Mouse (Mus musculus): ENCODE data around the gene Phlpp2.
A peak's percentile ranks its signal among the peaks of the same experiment; 100 is the strongest.
"Not testable (repeated sequence)": the region's sequence is repeated elsewhere in the genome, so short reads cannot be mapped to it uniquely, and the experiment has no call there.

Gene Phlpp2

GRCm38 (mm10) chr8:109868003-109868679 lies at the start of gene Phlpp2:
Gene Phlpp2, plus strand, starts transcription at chr8:109868542.
- peak; percentile 88 to 91 for DNase-seq

DNA sequence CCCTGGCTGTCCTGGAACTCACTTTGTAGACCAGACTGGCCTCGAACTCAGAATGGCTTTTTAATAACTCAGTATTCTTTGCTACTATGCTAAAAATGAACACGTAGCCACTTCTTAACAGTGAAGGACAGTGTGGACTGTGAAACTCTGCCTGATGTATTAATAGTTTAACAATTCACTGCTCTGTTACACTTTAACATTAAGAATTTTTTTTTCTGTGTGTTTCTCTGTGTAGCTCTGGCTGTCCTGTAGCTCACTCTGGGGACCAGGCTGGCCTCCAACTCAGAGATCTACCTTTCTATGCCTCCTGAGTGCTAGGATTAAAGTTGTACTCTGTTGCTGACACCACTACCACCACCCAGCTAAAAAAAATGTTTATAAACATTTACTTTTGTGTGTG lies 44.8 kb upstream of the Phlpp2 start:
- no peak for DNase-seq

- no peak for DNase-seq
These were observed 28.5 kb upstream of the Phlpp2 start for GRCm38 (mm10) chr8:109839822-109840221.

GRCm38 (mm10) chr8:109842468-109842867 lies 25.9 kb upstream of the Phlpp2 start:
- no peak for DNase-seq

DNA sequence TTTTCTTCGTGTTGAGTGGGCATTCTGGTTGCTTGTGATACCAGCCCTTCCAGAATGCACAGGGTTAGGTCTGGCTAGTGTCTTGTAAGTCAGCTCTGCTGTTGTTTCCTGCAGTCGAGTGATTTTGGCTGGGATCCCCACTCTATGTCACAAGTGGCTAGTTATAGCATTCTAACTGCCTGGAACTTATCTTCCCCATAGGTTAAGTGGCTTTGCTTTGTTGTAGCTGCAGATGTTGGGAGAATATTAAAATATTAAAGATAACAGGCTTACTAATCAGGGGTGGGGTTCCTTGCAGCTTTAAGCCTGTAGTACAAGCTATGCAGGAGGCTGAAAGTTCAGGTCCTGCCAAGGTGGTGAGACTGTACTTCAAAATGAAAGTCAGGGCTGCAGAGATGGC lies 20.5 kb upstream of the Phlpp2 start:
- DNase-seq, result no peak

GRCm38 (mm10) chr8:109848981-109849380 lies 19.4 kb upstream of the Phlpp2 start:
- no peak for DNase-seq

GRCm38 (mm10) chr8:109853423-109853822 lies 14.9 kb upstream of the Phlpp2 start:
- peak; percentile 37 to 47 for DNase-seq

GRCm38 (mm10) chr8:109854522-109854921 lies 13.8 kb upstream of the Phlpp2 start:
- DNase-seq, result no peak

DNA sequence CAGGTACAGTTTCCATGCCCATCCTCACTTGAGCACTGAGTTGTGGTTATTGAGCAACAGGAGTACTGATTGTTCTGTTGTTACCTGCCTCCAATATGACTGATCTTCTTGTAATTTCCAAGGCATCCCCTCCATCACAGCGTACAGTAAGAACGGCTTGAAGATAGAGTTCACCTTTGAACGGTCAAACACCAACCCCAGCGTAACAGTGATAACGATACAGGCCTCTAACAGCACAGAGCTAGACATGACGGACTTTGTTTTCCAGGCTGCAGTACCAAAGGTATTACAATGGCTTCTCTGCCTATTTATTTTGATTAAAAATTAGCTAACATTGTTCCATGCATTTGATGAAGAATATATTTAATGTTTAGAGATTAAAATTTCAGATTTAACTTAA lies 12.9 kb upstream of the Phlpp2 start:
- DNase-seq, result no peak

DNA sequence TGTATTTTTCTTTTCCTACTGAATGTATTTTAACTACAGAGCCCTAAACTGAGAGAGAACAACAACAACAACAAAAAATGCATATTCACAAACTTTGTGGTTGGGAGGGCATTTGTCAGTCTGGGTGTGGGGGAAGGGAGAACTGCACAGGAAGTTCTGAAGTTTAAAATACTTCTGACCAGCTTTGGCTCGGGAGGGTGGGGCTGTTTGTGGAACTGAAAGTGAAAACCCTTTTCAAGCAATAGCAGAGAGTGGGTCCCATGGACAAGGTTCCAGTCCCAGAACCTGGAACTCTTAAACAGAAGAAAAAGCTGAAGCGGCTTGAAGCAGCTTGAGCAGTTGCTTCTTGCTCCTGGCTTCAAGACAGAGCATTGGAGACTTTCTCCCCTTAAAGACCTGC lies 4.9 kb upstream of the Phlpp2 start:
- peak; percentile 6 to 8 for DNase-seq

- DNase-seq, result no peak
These were observed 3.5 kb upstream of the Phlpp2 start for GRCm38 (mm10) chr8:109864798-109865197.

DNA sequence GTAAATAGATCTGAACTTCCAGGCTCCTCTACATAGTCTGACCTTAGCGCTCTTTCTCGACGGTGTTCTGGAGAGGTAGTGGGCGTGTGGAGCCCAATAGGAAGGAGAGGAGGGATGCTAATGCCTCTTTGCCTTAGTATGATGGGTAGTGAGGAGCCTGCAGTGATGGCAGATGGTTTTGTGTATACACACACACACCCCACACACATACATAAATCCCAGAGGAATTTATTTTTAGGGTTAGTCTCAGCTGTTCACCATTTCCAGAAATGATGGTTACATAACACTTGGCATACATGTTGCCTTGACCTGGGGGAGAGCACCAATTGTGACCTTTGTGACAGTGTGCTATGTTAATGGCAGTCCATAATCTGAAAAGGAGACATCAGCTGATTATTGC lies 2.8 kb upstream of the Phlpp2 start:
- no peak for DNase-seq

DNA sequence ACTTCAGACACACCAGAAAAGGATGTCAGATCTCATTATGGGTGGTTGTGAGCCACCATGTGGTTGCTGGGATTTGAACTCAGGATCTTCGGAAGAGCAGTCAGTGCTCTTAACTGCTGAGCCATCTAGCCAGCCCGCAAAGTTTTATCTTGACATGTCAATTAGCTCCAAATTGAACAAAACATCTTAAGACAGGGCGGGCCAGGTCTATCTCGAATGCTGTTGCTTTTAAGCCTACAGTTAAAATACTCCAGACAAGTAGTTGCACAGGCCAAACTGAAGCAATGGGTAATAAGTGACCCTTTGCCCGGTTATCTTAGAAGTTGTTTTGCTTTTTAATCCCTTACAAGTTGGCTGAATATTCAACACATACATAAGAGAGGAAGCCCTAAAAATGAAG lies 1.7 kb upstream of the Phlpp2 start:
- no peak for DNase-seq

DNA sequence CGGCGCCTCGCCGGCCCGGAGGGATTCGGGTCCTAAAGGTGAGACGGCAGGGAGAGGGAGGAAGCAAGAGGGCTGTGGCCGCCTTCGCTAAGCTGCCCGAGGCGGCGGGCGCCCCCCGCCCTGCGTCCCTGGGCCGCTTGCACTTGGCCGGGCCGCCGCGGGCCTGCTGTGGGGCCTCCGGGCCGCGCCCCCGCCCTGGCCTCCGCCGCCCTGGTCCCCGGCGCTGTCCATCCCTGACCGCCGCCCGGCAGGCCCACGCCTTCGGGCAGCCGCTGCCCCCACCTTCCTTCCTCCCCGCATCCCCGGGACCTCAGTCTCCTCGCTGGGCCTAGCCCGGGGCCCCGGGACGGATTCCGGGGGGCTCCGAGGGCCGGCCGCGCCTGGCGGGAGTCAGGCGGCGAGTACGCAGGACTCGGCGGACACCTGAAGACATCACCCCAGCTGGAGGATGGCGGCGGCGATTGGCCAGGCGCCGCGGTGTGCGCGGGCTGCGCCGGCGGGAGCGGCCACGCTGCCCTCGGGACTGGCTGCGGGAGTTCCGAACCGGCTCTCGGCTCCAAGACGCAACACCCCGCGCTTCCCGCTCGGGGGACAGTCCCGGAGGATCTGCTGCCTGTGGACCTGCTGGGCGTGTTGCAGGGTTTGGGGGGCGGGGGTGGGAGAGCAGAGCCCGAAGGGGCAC lies 479 bp downstream of the Phlpp2 start:
- no peak for DNase-seq

DNA sequence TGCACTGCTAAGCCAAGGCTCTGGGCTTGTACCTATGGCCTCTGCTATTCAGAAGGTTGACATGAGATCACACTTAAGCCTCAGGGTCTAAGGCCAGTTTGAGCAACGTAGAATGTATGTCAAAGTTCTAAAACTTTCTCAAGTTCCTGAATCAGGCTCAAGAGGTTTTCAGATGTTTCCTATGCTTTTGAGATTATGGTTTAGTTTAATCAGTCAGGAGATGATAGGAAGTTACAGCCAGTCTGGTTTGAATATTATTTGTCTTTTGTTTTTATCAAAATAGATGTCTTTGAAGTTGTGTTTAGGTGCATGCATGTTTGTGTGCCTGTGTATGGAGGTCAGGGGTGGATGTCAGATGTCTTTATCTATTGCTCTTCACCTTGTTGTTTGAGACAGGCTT lies 2.7 kb downstream of the Phlpp2 start:
- DNase-seq, result no peak

- not testable (repeated sequence) for DNase-seq
These were observed 5.5 kb downstream of the Phlpp2 start for GRCm38 (mm10) chr8:109873800-109874199.

DNA sequence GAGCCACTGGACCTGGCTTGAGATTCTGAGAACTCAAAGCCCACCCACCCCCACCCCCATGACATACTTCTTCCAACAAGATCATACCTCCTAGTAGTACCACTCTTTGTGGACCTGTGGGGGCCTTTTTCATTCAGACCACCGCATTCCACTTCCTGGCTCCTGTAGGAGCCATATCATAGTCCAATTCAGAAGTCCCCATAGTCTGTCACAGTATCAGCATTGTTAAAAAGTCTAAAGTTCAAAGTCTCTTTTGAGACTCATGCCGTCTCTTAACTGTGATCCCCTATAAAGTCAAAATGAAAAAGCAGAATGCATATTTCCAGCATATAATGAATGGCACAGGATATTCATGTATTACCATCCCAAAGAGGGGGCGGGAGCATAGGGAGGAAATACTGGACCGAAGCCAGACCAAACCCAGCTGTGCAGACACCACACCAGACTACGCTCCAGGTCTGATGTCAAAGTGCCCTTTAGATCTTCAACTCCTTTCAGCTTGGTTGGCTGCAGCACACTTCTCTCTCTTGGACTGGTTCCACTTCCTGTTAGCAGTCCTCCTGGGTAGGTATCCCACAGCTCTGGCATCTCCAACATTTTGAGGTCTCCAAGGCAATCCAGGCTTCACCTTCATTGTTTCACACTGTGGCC lies 11.8 kb downstream of the Phlpp2 start:
- DNase-seq, result no peak

- DNase-seq, result no peak
These were observed 17.0 kb downstream of the Phlpp2 start for GRCm38 (mm10) chr8:109885294-109885693.

DNA sequence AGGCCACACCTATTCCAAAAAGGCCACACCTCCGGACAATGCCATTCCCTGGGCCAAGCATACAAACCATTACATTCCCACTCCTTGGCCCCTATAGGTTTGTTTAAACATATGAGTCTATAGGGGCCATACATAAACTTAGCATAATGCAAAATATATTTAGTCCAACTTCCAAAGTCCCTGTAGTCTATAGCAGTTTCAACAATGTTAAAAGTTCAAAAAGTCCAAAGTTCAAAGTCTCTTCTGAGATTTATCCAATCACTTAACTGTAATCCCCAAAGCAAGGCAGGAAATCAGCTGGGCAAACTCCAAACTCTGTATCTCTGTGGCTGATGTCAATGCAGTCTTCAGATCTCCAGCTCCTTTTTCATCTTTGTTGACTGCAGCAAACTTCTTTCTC lies 20.9 kb downstream of the Phlpp2 start:
- no peak for DNase-seq

DNA sequence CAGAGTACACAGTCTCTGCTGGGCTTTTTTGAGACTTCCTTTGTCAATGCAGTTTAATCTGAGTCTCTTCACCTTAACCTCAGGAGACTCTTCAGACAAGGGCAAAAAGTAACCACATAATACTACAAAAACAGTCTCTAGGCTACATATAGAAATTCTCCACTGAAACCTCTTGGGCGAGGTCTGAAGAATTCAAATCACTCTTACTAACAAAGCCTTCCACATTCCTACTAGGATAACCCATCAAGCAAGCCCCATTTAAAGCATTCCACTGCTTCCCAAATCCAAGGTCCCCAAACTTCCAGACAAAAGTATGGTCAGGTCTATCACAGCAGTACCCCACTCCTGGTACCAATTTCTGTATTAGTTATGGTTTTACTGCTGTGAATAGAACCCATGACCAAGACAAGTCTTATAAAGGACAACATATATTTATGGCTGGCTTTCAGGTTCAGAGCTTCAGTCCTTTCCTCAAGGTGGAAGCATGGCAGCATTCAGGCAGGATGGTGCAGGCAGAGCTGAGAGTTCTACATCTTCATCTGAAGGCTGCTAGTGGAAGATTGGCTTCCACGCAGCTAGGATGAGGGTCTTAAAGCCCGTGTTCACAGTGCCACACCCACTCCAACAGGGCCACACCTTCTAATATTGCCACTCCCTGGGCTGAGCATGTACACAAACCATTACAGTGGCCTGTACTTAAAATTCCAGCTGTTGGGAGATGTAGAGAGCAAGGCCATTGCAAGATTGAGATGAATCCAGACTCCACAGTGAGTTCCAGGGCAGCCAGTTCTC lies 22.6 kb downstream of the Phlpp2 start:
- DNase-seq, result no peak

DNA sequence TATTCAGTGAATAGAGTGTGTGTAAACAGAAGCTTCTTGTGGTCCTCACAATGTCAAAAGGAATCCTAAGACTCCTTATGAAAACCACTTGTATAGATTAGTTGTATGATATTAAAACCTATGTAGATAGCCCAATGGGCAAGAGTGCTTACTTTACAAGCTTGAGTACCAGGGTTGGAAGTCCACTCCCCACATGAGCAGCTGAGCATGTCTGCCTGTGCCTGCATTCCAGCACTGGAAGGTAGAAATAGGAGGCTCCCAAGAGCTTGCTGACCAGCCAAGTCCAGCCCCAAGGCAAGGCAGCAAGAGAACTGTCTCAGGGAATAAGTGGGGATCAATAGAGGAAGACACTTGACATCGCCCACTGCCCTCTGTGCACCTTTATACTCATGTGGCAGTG lies 26.3 kb downstream of the Phlpp2 start:
- no peak for DNase-seq

DNA sequence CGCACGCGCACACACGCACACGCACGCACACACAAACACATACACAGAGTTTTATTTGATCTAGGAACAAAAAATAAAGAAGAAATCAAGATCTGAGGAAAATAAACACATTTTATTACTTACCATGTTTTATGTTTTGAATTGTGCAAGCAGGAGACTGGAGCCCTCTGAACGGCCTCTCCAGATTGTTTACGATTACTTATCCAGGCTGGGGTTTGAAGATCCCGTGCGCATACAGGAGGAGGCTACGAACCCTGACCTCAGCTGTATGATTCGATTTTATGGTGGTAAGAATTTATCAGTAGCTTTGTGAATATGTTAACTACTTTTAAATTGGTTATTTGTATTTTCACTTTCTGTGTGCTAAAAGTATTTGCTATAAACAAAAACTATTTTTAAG lies 27.0 kb downstream of the Phlpp2 start:
- DNase-seq, result no peak

DNA sequence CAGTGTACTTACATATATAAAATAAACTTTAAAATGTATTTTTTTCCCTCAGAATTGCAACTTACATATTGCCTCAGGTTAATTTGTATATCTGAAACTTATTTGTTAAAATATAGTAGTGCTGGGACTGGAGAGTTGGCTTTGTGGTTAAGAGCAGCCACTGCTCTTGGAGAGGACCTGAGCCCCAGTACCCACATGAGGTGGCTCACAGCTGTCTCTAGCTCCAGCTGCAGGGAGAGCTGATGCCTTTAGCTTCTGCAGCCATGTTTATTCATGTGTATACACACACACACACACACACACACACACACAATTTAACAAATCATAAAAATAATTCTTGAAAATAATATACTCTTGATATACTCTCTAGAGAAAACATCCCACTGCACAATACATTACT lies 34.0 kb downstream of the Phlpp2 start:
- DNase-seq, result no peak

Measured in thymus, postnatal 36 days (tissue).